In the genomic region with DNA sequence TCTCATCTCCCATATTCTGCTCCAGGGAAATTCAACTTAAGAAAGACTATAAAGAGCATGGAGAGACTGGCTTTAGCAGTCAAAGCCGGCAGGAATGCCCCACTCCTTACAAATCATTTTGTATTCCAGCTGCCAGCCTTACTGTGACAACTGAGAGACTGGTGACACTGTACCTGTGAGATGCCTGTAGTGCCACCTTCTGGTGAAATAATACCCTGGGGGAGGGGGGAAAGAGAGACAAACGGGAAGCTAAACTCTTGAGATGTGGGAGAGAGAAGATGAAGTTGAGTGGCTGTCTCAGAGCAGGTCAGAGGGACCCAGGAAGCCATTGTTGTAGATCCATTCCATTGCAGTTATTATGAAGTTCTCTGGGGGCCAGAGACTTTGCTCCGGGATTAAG, we compare ENCODE assay signal across 16 mouse cellular contexts. TPM values are rescaled to one million over a fixed set of nuclear protein-coding genes. Genes with fewer than 3 reads are reported as not detected.
"Had no signal": no experiment of that assay in that cellular context is flagged by ENCODE, and none has a peak within 500 bp of the region (broad histone marks: within the 10 kb centered on the region; RNA-seq: fewer than 3 reads in every experiment).

No protein-coding gene starts in this region.

RNA-seq across cellular contexts. Expression of a gene that starts 42.4 kb away (rescaled TPM):
- total RNA-seq: left cerebral cortex, adult 18-20 months had no signal
- polyA plus RNA-seq: intestine, embryonic 16.5 days; liver, embryonic 14.5 days; lung, postnatal 0 days; neural tube, embryonic 13.5 days; spleen, adult 2 months; stomach, embryonic 15.5 days had no signal

RNA-seq across cellular contexts. Expression of a gene that starts 47.0 kb away (rescaled TPM):
- total RNA-seq: layer of hippocampus, adult 8-10 months; layer of hippocampus, postnatal 14 days; left cerebral cortex, adult 18-20 months; left cerebral cortex, postnatal 10 days; left cerebral cortex, postnatal 4 days; liver, adult 2 months had no signal
- polyA plus RNA-seq: intestine, embryonic 16.5 days; limb, embryonic 13.5 days; liver, adult 2 months; liver, embryonic 14.5 days; lung, adult 2 months; lung, postnatal 0 days; midbrain, embryonic 13.5 days; neural tube, embryonic 13.5 days; spleen, adult 2 months; stomach, embryonic 15.5 days; thymus, postnatal 0 days had no signal

RNA-seq across cellular contexts. Expression of a gene that starts 56.0 kb away (rescaled TPM):
- total RNA-seq: layer of hippocampus, adult 8-10 months; layer of hippocampus, postnatal 14 days; left cerebral cortex, postnatal 10 days; left cerebral cortex, postnatal 4 days; liver, adult 2 months had no signal
- polyA plus RNA-seq: intestine, embryonic 16.5 days; limb, embryonic 13.5 days; liver, adult 2 months; liver, embryonic 14.5 days; lung, adult 2 months; lung, postnatal 0 days; midbrain, embryonic 13.5 days; neural tube, embryonic 13.5 days; spleen, adult 2 months; stomach, embryonic 15.5 days; thymus, postnatal 0 days had no signal
